Mouse (Mus musculus): ENCODE measurements around the gene Zpld1. TPM values are rescaled to one million over a fixed set of nuclear protein-coding genes. Genes with fewer than 3 reads are reported as not detected.

The Zpld1 gene
- not detected for total RNA-seq (2023)

GRCm38 (mm10) chr16:55297886-55298285 lies at the start of gene Zpld1:
Gene Zpld1, minus strand, starts transcription at chr16:55297986.

